Mouse (Mus musculus) hindbrain, embryonic 15.5 days (tissue): ENCODE data around the gene Polrmt. TPM values are rescaled to one million over a fixed set of nuclear protein-coding genes. Genes with fewer than 3 reads are reported as not detected.

ENCODE experiments used
- ATAC-seq: fragments of 200-750 bp; cut with Nextera tagmentation; 2 replicates; pipeline ENCODE4 v1.8.0; 2017; ENCODE audit warnings: low read depth, moderate number of reproducible peaks, moderate TSS enrichment; ENCODE audit not compliant: low FRiP score
- H3K27ac ChIP-seq: fragments of 300-500 bp; sonication (generic); replicated peaks from 2 replicates; pipeline ENCODE4 v1.5.1; 2015; ENCODE audit warnings: mild to moderate bottlenecking, inconsistent platforms
- H3K27me3 ChIP-seq: fragments of 300-500 bp; sonication (generic); 2 replicates; pipeline ENCODE4 v1.6.1; 2015; ENCODE audit warnings: control low read depth, inconsistent platforms
- H3K36me3 ChIP-seq: fragments of 300-500 bp; sonication (generic); 2 replicates; pipeline ENCODE4 v1.6.1; 2015; ENCODE audit warnings: control low read depth, inconsistent platforms
- H3K4me1 ChIP-seq: fragments of 300-500 bp; sonication (generic); replicated peaks from 2 replicates; pipeline ENCODE4 v1.6.1; 2015; ENCODE audit warnings: control low read depth, inconsistent platforms
- H3K4me2 ChIP-seq: fragments of 300-500 bp; sonication (generic); 2 replicates; pipeline ENCODE4 v1.6.1; 2015; ENCODE audit warnings: moderate library complexity, mild to moderate bottlenecking, inconsistent platforms
- H3K4me3 ChIP-seq: fragments of 300-500 bp; sonication (generic); 2 replicates; pipeline ENCODE4 v1.5.1; 2015; ENCODE audit warnings: mild to moderate bottlenecking, inconsistent platforms
- H3K9ac ChIP-seq: fragments of 300-500 bp; sonication (generic); 2 replicates; pipeline ENCODE4 v1.6.1; 2015; ENCODE audit warnings: inconsistent platforms
- H3K9me3 ChIP-seq: fragments of 300-500 bp; sonication (generic); 2 replicates; pipeline ENCODE4 v1.6.1; 2016; ENCODE audit warnings: control low read depth, inconsistent platforms
- WGBS: fragments of 180-500 bp; shearing (Covaris S2); methylation state at CpG from one replicate; pipeline ENCODE4 v1.1.7; 2015; 5-methylcytosine and 5-hydroxymethylcytosine counted together
- polyA plus RNA-seq: library from polyadenylated mRNA; unstranded; fragments of >200 nt; fragmentation: Nextera tagmentation; extraction: Ambion mirVana; gene quantifications from 2 replicates; pipeline ENCODE4 v1.2.1, GENCODE M21; 2015

Gene Polrmt
- polyA plus RNA-seq, 1 experiment from 2014 or later: 43.0 TPM

- H3K9ac ChIP-seq: no peak overlapping the region
- H3K4me1 ChIP-seq: peaks cover 24% of the 10 kb centered on the region
- H3K4me3 ChIP-seq: no peak overlapping the region
- H3K4me2 ChIP-seq: no peak overlapping the region
- no peak overlapping the region for H3K27ac ChIP-seq
- peaks cover 16% of the 10 kb centered on the region for H3K36me3 ChIP-seq
- ATAC-seq: no peak
- H3K27me3 ChIP-seq: peaks cover 21% of the 10 kb centered on the region
- H3K9me3 ChIP-seq: no peaks in the 10 kb centered on the region
- 40% methylated on average over 1 of the region's 1 CpGs for WGBS
These were observed 33.2 kb downstream of the Polrmt start for GRCm38 (mm10) chr10:79713163-79713562.

- Histone ChIP-seq H3K27me3 (peaks cover 17% of the 10 kb centered on the region), H3K36me3 (peaks cover 16% of the 10 kb centered on the region), H3K4me2 (no peak overlapping the region), H3K9me3 (no peaks in the 10 kb centered on the region), H3K4me3 (no peak overlapping the region), H3K27ac (no peak overlapping the region), H3K9ac (no peak overlapping the region), H3K4me1 (peaks cover 22% of the 10 kb centered on the region)
- ATAC-seq: peak; percentile 19; the same call in 1 of the 2 replicates
- 12% methylated on average over 4 of the region's 6 CpGs for WGBS
These were observed 33.8 kb downstream of the Polrmt start for GRCm38 (mm10) chr10:79712499-79713126.

DNA sequence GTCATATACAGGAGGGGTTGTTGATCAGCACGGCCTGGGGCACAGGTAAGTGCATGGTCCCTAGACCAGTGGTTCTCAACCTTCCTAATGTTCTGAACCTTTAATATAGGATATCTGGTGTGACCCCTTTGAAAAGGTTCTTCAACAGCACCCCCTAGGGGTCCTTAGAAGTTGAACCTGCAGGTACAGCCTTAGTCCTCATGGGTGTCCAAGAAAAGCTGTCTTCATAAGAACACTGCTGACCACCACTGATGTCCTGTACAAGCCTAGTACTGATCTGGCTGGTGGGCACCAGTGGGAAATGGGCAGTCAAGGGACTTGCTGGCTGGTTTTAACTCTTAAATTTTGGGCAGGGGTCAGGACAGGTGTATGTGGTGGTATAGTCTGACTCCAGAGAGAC lies 34.4 kb downstream of the Polrmt start:
- Histone ChIP-seq H3K9ac (no peak overlapping the region), H3K4me2 (no peak overlapping the region), H3K4me1 (peaks cover 22% of the 10 kb centered on the region), H3K27me3 (peaks cover 17% of the 10 kb centered on the region), H3K4me3 (no peak overlapping the region), H3K9me3 (no peaks in the 10 kb centered on the region), H3K36me3 (peaks cover 20% of the 10 kb centered on the region), H3K27ac (no peak overlapping the region)
- WGBS: 84% methylated on average over 1 of the region's 1 CpGs
- no peak for ATAC-seq

GRCm38 (mm10) chr10:79709307-79709706 lies 37.1 kb downstream of the Polrmt start:
- ATAC-seq: no peak
- Histone ChIP-seq H3K9ac (no peak overlapping the region), H3K4me1 (peaks cover 33% of the 10 kb centered on the region), H3K36me3 (peaks cover 20% of the 10 kb centered on the region), H3K4me2 (no peak overlapping the region), H3K4me3 (no peak overlapping the region), H3K27ac (no peak overlapping the region), H3K9me3 (no peaks in the 10 kb centered on the region), H3K27me3 (no peaks in the 10 kb centered on the region)
- 84% methylated on average over 7 of the region's 7 CpGs for WGBS

DNA sequence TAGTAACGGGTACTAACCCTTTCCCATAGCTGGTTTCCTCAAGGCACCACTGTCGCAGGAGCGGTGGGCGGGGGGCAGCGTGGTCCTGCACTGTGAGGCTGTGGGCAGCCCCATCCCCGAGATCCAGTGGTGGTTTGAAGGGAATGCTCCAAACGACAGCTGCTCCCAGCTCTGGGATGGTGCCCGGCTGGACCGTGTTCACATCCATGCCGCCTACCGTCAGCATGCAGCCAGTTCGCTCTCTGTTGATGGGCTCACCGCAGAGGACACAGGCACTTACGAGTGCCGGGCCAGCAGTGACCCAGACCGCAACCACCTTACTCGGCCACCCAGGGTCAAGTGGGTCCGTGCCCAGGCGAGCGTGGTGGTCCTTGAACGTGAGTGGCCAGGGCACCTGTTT lies 37.7 kb downstream of the Polrmt start:
- peaks cover 33% of the 10 kb centered on the region for H3K4me1 ChIP-seq
- no peak overlapping the region for H3K4me3 ChIP-seq
- H3K27ac ChIP-seq: no peak overlapping the region
- H3K9me3 ChIP-seq: no peaks in the 10 kb centered on the region
- peaks cover 20% of the 10 kb centered on the region for H3K36me3 ChIP-seq
- H3K4me2 ChIP-seq: no peak overlapping the region
- H3K9ac ChIP-seq: no peak overlapping the region
- 92% methylated on average over 21 of the region's 21 CpGs for WGBS
- no peaks in the 10 kb centered on the region for H3K27me3 ChIP-seq
- no peak for ATAC-seq

DNA sequence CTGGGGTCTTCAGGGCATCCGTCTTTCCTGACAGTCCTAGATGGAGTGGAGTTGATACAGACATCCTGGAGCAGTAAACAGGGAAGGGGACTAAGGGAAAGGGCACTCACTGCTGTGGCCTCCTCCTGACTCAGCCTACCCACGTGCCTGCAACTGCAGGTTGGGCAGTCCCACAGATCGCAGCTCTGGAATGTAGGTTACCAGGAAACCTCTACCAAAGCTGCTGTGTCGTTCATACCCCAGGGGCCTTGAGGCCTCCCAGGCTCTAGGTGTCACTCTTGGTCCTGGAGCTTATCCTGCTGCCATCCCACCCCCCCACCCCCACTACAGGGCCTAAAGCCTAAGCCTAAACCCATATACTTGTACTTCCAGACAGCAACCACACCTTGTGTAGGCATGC lies 38.6 kb downstream of the Polrmt start:
- Histone ChIP-seq H3K4me2 (peak overlapping the region; percentile 95), H3K4me1 (peaks cover 33% of the 10 kb centered on the region)

GRCm38 (mm10) chr10:79707162-79707561 lies 39.2 kb downstream of the Polrmt start:
- ATAC-seq: no peak
- 81% methylated on average over 1 of the region's 1 CpGs for WGBS
- no peaks in the 10 kb centered on the region for H3K9me3 ChIP-seq
- H3K27ac ChIP-seq: no peak overlapping the region
- H3K4me3 ChIP-seq: peak overlapping the region; percentile 5; the same call in 1 of the 2 replicates
- peaks cover 33% of the 10 kb centered on the region for H3K4me1 ChIP-seq
- H3K36me3 ChIP-seq: peaks cover 20% of the 10 kb centered on the region
- peak overlapping the region; percentile 95 for H3K4me2 ChIP-seq
- no peaks in the 10 kb centered on the region for H3K27me3 ChIP-seq
- H3K9ac ChIP-seq: 0 out of 2 replicates have a peak overlapping the region, but pooled peaks have one; percentile 1

More for the DNA sequence above, 38.6 kb downstream of the Polrmt start:
- Histone ChIP-seq H3K36me3 (peaks cover 20% of the 10 kb centered on the region), H3K9ac (no peak overlapping the region), H3K4me3 (no peak overlapping the region), H3K27ac (no peak overlapping the region), H3K27me3 (no peaks in the 10 kb centered on the region), H3K9me3 (no peaks in the 10 kb centered on the region)
- 69% methylated on average over 4 of the region's 4 CpGs for WGBS
- ATAC-seq: no peak

DNA sequence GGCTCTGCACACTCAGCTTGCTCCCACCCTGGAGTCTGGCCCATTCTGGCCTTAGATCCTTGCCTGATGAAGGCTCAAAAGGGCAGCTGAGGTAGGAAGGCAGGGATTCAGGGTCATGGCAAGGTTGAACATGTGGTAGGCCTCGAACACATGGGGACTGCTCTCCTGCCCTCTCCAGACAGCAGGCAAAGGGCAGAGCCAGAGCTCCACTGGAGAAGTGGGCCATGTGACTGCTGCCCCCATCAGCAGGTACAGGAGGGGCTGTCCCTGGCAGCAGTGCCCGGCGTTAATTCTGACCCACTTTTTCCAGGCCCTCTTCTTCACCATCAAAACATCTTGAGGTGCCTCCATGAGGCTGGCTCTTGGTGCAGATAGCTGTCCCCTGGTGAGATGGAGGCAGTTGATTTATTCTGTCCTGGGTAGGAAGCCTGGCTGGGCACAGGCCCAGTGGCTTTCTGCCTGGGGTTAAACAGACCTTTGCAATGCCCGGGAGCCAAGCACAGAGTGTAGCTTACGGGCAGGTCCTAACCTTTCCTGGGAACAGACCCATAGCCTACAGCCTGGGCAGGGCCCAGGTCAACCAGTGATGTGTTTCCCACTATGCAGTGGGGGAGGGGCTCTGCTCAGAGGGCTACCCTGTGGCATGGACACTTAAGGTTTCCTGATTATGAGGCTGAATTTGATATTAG lies 39.8 kb downstream of the Polrmt start:
- ATAC-seq: no peak
- peak overlapping the region; percentile 95 for H3K4me2 ChIP-seq
- H3K9ac ChIP-seq: 0 out of 2 replicates have a peak overlapping the region, but pooled peaks have one; percentile 93
- H3K4me1 ChIP-seq: peaks cover 33% of the 10 kb centered on the region
- peak overlapping the region; percentile 40; the same call in 1 of the 2 replicates for H3K27ac ChIP-seq
- no peaks in the 10 kb centered on the region for H3K27me3 ChIP-seq
- 86% methylated on average over 5 of the region's 5 CpGs for WGBS
- H3K4me3 ChIP-seq: peak overlapping the region; percentile 85
- no peaks in the 10 kb centered on the region for H3K9me3 ChIP-seq
- H3K36me3 ChIP-seq: peaks cover 17% of the 10 kb centered on the region

GRCm38 (mm10) chr10:79705951-79706350 lies 40.4 kb downstream of the Polrmt start:
- ATAC-seq: no peak
- peak overlapping the region; percentile 40; the same call in 1 of the 2 replicates for H3K27ac ChIP-seq
- H3K27me3 ChIP-seq: no peaks in the 10 kb centered on the region
- H3K4me3 ChIP-seq: peak overlapping the region; percentile 85
- peak overlapping the region; percentile 95 for H3K4me2 ChIP-seq
- peaks cover 33% of the 10 kb centered on the region for H3K4me1 ChIP-seq
- peak overlapping the region; percentile 93 for H3K9ac ChIP-seq
- no peaks in the 10 kb centered on the region for H3K9me3 ChIP-seq
- WGBS: 89% methylated on average over 5 of the region's 5 CpGs
- peaks cover 11% of the 10 kb centered on the region; the same call in 1 of the 2 replicates for H3K36me3 ChIP-seq

GRCm38 (mm10) chr10:79704970-79705360 lies 41.4 kb downstream of the Polrmt start:
- no peaks in the 10 kb centered on the region for H3K27me3 ChIP-seq
- peaks cover 5% of the 10 kb centered on the region; the same call in 1 of the 2 replicates for H3K36me3 ChIP-seq
- ATAC-seq: no peak; the same call in 1 of the 2 replicates
- H3K4me1 ChIP-seq: peaks cover 33% of the 10 kb centered on the region
- peak overlapping the region; percentile 85 for H3K4me3 ChIP-seq
- 6% methylated on average over 10 of the region's 10 CpGs for WGBS
- no peaks in the 10 kb centered on the region for H3K9me3 ChIP-seq
- peak overlapping the region; percentile 93 for H3K9ac ChIP-seq
- peak overlapping the region; percentile 87 for H3K27ac ChIP-seq
- peak overlapping the region; percentile 95 for H3K4me2 ChIP-seq

DNA sequence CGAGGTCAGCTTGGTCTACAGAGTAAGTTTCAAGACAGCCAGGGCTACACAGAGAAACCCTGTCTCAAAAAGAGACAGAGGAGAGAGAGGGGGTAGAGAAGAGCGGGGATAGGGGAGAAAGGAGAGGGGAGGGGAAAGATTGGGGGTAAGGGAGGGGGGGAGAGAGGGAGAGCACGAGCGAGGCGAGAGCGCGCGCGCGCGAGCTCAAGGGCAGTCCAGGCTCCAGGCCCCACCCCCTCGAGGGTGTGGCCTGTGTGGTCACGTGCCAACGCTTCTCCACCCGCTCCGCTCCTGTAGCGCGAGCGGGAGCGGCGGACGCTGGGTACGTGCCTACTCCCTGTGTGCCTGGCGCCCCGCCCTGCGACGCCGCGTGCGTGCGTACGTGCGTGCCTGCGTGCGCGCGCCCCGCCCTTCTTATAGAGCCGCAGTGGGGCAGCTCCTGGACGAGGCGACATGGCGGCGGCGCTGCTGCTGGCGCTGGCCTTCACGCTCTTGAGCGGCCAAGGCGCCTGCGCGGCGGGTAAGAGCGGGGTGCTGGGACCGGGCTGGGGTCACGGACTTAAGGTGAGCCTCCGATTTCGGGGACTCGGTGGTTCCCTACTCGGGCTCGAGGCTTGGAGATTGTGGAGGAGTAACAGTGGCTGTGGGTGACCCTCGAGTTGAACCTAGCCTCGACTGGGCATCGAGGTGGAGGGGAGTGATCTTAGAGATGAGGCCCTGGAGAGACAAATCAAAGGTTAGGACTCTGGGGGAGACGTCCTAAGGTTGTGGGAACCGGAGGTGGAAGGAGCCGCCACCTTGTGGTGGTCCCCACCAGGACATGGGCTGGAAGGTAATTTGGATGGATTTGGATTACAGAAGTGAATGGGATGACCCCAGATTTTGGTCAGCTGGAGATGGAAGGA lies 42.1 kb downstream of the Polrmt start, which contains the start of gene Bsg:
Gene Bsg, plus strand, starts transcription at position 427 of the 905 bp plus-strand sequence.
- H3K27me3 ChIP-seq: no peaks in the 10 kb centered on the region
- H3K27ac ChIP-seq: peak within 1 kb of the TSS; percentile 87
- H3K9me3 ChIP-seq: no peaks in the 10 kb centered on the region
- H3K4me1 ChIP-seq: peaks cover 33% of the 10 kb centered on the region
- H3K36me3 ChIP-seq: peaks cover 5% of the 10 kb centered on the region; the same call in 1 of the 2 replicates
- H3K4me2 ChIP-seq: peak within 1 kb of the TSS; percentile 95
- H3K9ac ChIP-seq: peak within 1 kb of the TSS; percentile 93
- peak; percentile 93 for ATAC-seq
- H3K4me3 ChIP-seq: peak within 1 kb of the TSS; percentile 85
- under 1% methylated on average over 65 of the region's 65 CpGs for WGBS
